Mouse (Mus musculus): ENCODE data around the gene Shisa6. TPM values are rescaled to one million over a fixed set of nuclear protein-coding genes. Genes with fewer than 3 reads are reported as not detected.

The Shisa6 gene
- polyA plus RNA-seq, 1 experiment = 5.2 TPM

- TF ChIP-seq CTCF (IDR thresholded peaks at IDR 0.05; ENCODE audit: low read depth, low read length) (no peak), POLR2A (IDR thresholded peaks at IDR 0.05; ENCODE audit: insufficient read depth, low read length) (no peak), EP300 (IDR thresholded peaks at IDR 0.05; ENCODE audit: insufficient read depth, low read depth, low read length) (no peak)
- Histone ChIP-seq H3K27me3 (ENCODE audit: control insufficient read depth, insufficient read depth, low read length, poor library complexity, severe bottlenecking) (no peaks in the 10 kb centered on the region), H3K9ac (ENCODE audit: low read depth, poor library complexity, severe bottlenecking) (no peak overlapping the region), H3K27ac (ENCODE audit: insufficient read depth, low read length) (no peak overlapping the region), H3K4me1 (ENCODE audit: control insufficient read depth, insufficient read depth, low read length) (no peaks in the 10 kb centered on the region), H3K36me3 (ENCODE audit: control insufficient read depth, insufficient read depth, low read length, poor library complexity, severe bottlenecking) (no peaks in the 10 kb centered on the region), H3K9me3 (replicated peaks; ENCODE audit: control insufficient read depth, insufficient read depth, low read length, poor library complexity, severe bottlenecking) (no peaks in the 10 kb centered on the region; the same call in 1 of the 2 replicates), H3K4me3 (ENCODE audit: low read depth, low read length) (no peak overlapping the region)
Observed at GRCm38 (mm10) chr11:66371796-66372195, 154.0 kb downstream of the Shisa6 start.

GRCm38 (mm10) chr11:66369764-66370163 lies 156.0 kb downstream of the Shisa6 start:
- no peak overlapping the region for H3K9ac ChIP-seq (ENCODE audit: low read depth, poor library complexity, severe bottlenecking)
- H3K27ac ChIP-seq (ENCODE audit: insufficient read depth, low read length) = no peak overlapping the region
- TF ChIP-seq POLR2A (IDR thresholded peaks at IDR 0.05; ENCODE audit: insufficient read depth, low read length) (no peak), EP300 (IDR thresholded peaks at IDR 0.05; ENCODE audit: insufficient read depth, low read depth, low read length) (no peak), CTCF (IDR thresholded peaks at IDR 0.05; ENCODE audit: low read depth, low read length) (no peak)

GRCm38 (mm10) chr11:66366809-66367685 lies 158.7 kb downstream of the Shisa6 start:
- Histone ChIP-seq H3K4me1 (ENCODE audit: control insufficient read depth, insufficient read depth, low read length) (no peaks in the 10 kb centered on the region), H3K27me3 (ENCODE audit: control insufficient read depth, insufficient read depth, low read length, poor library complexity, severe bottlenecking) (no peaks in the 10 kb centered on the region), H3K36me3 (ENCODE audit: control insufficient read depth, insufficient read depth, low read length, poor library complexity, severe bottlenecking) (no peaks in the 10 kb centered on the region), H3K9me3 (replicated peaks; ENCODE audit: control insufficient read depth, insufficient read depth, low read length, poor library complexity, severe bottlenecking) (no peaks in the 10 kb centered on the region), H3K27ac (ENCODE audit: insufficient read depth, low read length) (no peak overlapping the region), H3K9ac (ENCODE audit: low read depth, poor library complexity, severe bottlenecking) (no peak overlapping the region), H3K4me3 (ENCODE audit: low read depth, low read length) (no peak overlapping the region)
- TF ChIP-seq EP300 (IDR thresholded peaks at IDR 0.05; ENCODE audit: insufficient read depth, low read depth, low read length) (no peak), CTCF (IDR thresholded peaks at IDR 0.05; ENCODE audit: low read depth, low read length) (no peak), POLR2A (IDR thresholded peaks at IDR 0.05; ENCODE audit: insufficient read depth, low read length) (no peak)

More at GRCm38 (mm10) chr11:66369764-66370163, 156.0 kb downstream of the Shisa6 start:
- Histone ChIP-seq H3K4me1 (ENCODE audit: control insufficient read depth, insufficient read depth, low read length) (no peaks in the 10 kb centered on the region), H3K27me3 (ENCODE audit: control insufficient read depth, insufficient read depth, low read length, poor library complexity, severe bottlenecking) (no peaks in the 10 kb centered on the region), H3K4me3 (ENCODE audit: low read depth, low read length) (no peak overlapping the region), H3K9me3 (replicated peaks; ENCODE audit: control insufficient read depth, insufficient read depth, low read length, poor library complexity, severe bottlenecking) (no peaks in the 10 kb centered on the region), H3K36me3 (ENCODE audit: control insufficient read depth, insufficient read depth, low read length, poor library complexity, severe bottlenecking) (no peaks in the 10 kb centered on the region)

- H3K36me3 ChIP-seq (ENCODE audit: control insufficient read depth, insufficient read depth, low read length, poor library complexity, severe bottlenecking) = no peaks in the 10 kb centered on the region
- TF ChIP-seq CTCF (IDR thresholded peaks at IDR 0.05; ENCODE audit: low read depth, low read length) (no peak), EP300 (IDR thresholded peaks at IDR 0.05; ENCODE audit: insufficient read depth, low read depth, low read length) (no peak), POLR2A (IDR thresholded peaks at IDR 0.05; ENCODE audit: insufficient read depth, low read length) (no peak)
- no peaks in the 10 kb centered on the region for H3K9me3 ChIP-seq (replicated peaks; ENCODE audit: control insufficient read depth, insufficient read depth, low read length, poor library complexity, severe bottlenecking)
- no peak overlapping the region for H3K27ac ChIP-seq (ENCODE audit: insufficient read depth, low read length)
- H3K27me3 ChIP-seq (ENCODE audit: control insufficient read depth, insufficient read depth, low read length, poor library complexity, severe bottlenecking) = no peaks in the 10 kb centered on the region
- H3K4me1 ChIP-seq (ENCODE audit: control insufficient read depth, insufficient read depth, low read length) = no peaks in the 10 kb centered on the region
- no peak overlapping the region for H3K9ac ChIP-seq (ENCODE audit: low read depth, poor library complexity, severe bottlenecking)
- no peak overlapping the region for H3K4me3 ChIP-seq (ENCODE audit: low read depth, low read length)
Observed at GRCm38 (mm10) chr11:66359811-66360210, 166.0 kb downstream of the Shisa6 start.

- no peaks in the 10 kb centered on the region for H3K36me3 ChIP-seq (ENCODE audit: control insufficient read depth, insufficient read depth, low read length, poor library complexity, severe bottlenecking)
- no peaks in the 10 kb centered on the region for H3K9me3 ChIP-seq (replicated peaks; ENCODE audit: control insufficient read depth, insufficient read depth, low read length, poor library complexity, severe bottlenecking)
- H3K9ac ChIP-seq (ENCODE audit: low read depth, poor library complexity, severe bottlenecking) = no peak overlapping the region
- no peak for TF ChIP-seq POLR2A (IDR thresholded peaks at IDR 0.05; ENCODE audit: insufficient read depth, low read length)
- TF ChIP-seq CTCF (IDR thresholded peaks at IDR 0.05; ENCODE audit: low read depth, low read length) = no peak
- TF ChIP-seq EP300 (IDR thresholded peaks at IDR 0.05; ENCODE audit: insufficient read depth, low read depth, low read length) = no peak
- H3K4me3 ChIP-seq (ENCODE audit: low read depth, low read length) = no peak overlapping the region
- no peaks in the 10 kb centered on the region for H3K27me3 ChIP-seq (ENCODE audit: control insufficient read depth, insufficient read depth, low read length, poor library complexity, severe bottlenecking)
- no peaks in the 10 kb centered on the region for H3K4me1 ChIP-seq (ENCODE audit: control insufficient read depth, insufficient read depth, low read length)
- H3K27ac ChIP-seq (ENCODE audit: insufficient read depth, low read length) = no peak overlapping the region
Observed at GRCm38 (mm10) chr11:66344822-66345221, 180.9 kb downstream of the Shisa6 start.

GRCm38 (mm10) chr11:66336313-66336712 lies 189.5 kb downstream of the Shisa6 start:
- H3K36me3 ChIP-seq (ENCODE audit: control insufficient read depth, insufficient read depth, low read length, poor library complexity, severe bottlenecking) = no peaks in the 10 kb centered on the region
- no peak overlapping the region for H3K4me3 ChIP-seq (ENCODE audit: low read depth, low read length)
- no peak overlapping the region for H3K27ac ChIP-seq (ENCODE audit: insufficient read depth, low read length)
- no peak for TF ChIP-seq CTCF (IDR thresholded peaks at IDR 0.05; ENCODE audit: low read depth, low read length)
- TF ChIP-seq POLR2A (IDR thresholded peaks at IDR 0.05; ENCODE audit: insufficient read depth, low read length) = no peak
- TF ChIP-seq EP300 (IDR thresholded peaks at IDR 0.05; ENCODE audit: insufficient read depth, low read depth, low read length) = no peak
- no peaks in the 10 kb centered on the region; the same call in 1 of the 2 replicates for H3K9me3 ChIP-seq (replicated peaks; ENCODE audit: control insufficient read depth, insufficient read depth, low read length, poor library complexity, severe bottlenecking)
- H3K27me3 ChIP-seq (ENCODE audit: control insufficient read depth, insufficient read depth, low read length, poor library complexity, severe bottlenecking) = no peaks in the 10 kb centered on the region
- no peak overlapping the region for H3K9ac ChIP-seq (ENCODE audit: low read depth, poor library complexity, severe bottlenecking)
- H3K4me1 ChIP-seq (ENCODE audit: control insufficient read depth, insufficient read depth, low read length) = no peaks in the 10 kb centered on the region
